Mouse (Mus musculus) frontal cortex, adult 2 months (tissue): ENCODE data around the gene Ftcd. TPM values are rescaled to one million over a fixed set of nuclear protein-coding genes. Genes with fewer than 3 reads are reported as not detected.

Experiments
- DNase-seq, 2 experiments: peaks; one replicate each; pipeline ENCODE4 v3.0.0; 2022; ENCODE audit warnings: low spot score in 1 of 2; ENCODE audit errors: extremely low spot score in 1 of 2
- polyA plus RNA-seq: library from polyadenylated mRNA; depleted of rRNA; stranded (reverse); fragments of >200 nt; gene quantifications from 2 replicates; pipeline ENCODE4 v1.2.3, GENCODE M21; 2012; rRNA removed

The Ftcd gene
- 0.02 TPM in 1 of 2 replicates, not detected in the other for polyA plus RNA-seq

DNA sequence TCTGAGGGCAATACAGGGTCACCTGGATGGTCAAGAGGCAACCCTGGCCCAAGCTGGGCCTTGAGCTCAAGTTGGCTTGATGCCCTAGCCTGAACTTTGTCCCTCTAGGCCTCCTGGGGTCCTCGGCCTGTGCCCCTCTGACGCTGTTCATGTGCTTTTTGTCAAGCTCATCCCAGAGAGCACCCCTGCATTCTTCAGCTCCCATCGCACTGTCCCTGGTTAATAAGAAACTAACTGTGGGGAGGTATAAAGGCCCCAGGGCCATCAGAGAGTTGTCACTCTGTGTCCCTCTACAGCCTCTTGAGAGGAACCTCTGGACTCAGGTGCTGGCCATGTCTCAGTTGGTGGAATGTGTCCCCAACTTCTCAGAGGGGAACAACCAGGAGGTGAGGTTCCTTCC lies at the start of gene Ftcd:
Ftcd (plus strand) TSS at position 275 of the 400 bp plus-strand sequence.
- DNase-seq: no peak

DNA sequence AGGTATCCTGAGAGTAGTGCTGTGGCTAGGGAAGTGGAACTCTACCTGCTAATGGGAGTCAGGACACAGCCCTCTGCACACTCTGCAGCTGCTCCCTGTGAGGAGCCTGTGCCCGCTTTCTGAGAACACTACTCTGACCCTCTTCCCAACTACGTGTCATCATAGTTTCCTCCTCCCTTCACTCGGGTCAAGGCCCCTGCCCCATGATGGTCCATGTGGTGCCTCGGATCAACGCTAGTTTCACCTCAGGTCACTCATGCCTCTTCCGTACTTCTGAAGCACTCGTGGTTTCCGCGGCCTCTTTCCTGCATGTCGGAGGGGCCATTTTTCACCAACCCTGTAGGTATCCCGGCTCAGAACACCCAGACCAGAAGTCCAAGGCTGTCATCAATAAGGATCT lies 44.5 kb upstream of the Ftcd start:
- no peak for DNase-seq

DNA sequence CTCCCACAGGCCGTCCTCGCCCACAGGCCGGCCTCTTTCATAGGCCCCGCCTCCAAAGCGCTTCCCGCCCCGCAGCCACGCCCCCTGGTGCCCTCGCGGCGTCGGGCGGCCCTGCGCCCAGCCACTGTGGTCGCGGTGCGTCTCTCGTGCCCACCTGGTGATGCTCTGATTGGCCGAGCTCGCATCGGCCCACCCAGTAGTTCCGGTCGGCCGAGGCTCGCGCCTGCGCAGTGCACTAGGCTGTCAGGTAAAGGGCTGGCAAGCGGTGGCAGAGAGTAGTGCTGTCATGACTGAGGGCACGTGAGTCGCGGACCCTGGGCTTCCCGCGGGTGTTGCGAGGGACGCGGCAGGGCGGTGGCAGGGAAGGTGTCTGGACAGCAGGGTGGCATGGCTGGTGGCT lies 44.1 kb upstream of the Ftcd start, which contains the start of gene Lss:
Lss (plus strand) TSS at position 214 of the 400 bp plus-strand sequence.
- peak; percentile 93 to 98 for DNase-seq

DNA sequence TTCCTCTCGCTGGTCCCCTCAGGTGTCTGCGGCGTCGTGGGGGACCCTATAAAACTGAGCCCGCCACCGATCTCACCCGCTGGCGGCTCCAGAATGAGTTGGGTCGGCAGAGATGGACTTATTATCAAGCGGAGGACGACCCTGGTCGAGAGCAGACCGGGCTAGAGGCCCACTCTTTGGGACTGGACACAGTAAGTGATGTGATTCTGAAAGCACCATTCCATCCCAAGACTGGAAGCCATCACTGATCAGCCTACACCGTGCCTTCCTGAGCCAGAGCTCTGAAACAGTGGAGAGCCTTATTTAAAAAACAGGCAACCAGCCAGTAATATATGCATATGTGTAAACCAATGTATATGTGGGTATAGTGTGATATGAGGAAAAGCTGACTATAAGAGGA lies 43.6 kb upstream of the Ftcd start:
- DNase-seq: no peak

DNA sequence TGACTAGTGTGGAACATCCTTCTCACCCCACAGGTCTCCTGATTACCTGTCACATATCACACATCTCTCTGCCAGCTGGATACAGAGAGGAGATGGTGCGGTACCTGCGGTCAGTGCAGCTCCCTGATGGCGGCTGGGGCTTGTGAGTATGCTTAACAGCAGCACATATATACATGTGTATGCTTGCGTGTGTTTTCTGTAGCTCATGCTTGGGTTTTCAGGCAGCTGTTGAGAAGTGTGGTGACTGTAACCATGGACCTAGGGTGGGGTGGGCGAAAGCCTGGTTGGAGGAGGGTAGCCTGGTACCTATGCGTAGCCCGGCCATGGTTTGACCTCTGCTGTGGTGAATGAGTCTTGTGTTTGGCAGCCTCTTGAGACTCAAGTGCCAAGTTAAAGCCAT lies 39.9 kb upstream of the Ftcd start:
- no peak for DNase-seq

DNA sequence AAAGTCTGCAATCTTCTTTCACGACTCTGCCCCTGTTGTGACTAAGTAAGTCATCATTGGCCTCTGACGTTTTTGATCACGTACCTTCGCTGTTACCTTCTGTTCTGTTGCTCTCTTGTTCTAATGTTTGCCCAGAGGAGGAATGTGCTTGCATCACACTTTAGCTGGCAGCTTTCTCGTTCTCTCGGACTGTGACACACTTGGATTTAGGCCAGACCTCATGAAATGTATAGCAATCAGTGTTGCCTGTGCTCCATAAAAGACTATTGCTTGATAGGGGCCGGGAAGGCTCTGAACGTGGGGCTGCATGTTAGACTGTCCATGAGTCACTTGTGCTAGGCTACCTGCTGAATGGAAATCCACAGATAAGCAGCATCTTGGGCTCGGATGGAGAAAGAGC lies 37.8 kb upstream of the Ftcd start:
- DNase-seq: no peak

DNA sequence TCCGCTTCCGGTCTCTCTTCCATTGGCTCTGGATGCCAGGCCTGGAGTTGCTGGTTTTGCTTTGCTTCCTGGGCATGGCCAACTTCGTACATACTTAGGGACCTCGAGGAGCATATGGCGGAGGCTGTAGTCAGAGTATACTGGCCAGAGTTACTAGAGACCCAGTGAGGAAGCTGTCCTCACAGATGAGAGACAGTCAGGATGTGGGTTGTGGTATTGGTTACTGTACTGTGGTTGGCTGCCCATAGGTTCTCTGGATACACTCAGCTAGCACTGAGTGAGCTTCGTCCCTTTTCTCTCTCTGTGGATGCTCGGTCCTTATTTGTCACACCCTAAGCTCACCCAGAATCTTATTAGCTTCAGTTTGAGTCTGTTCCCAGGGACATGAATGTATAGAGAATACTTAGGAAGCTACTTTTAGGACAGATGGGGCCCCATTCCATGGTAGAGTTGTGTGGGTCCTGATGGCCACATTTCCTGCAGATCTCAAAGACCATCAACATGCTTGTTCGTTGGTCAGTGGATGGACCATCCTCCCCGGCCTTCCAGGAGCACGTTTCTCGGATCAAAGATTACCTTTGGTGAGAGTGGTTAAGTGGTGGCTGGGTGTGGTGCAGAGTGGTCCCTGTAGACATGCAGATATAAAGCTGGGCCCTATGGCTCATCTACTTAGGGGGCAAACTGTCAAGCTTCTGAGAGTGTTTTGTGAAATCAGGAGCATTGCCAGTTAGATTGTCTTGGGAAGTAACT lies 33.9 kb upstream of the Ftcd start:
- no peak for DNase-seq

DNA sequence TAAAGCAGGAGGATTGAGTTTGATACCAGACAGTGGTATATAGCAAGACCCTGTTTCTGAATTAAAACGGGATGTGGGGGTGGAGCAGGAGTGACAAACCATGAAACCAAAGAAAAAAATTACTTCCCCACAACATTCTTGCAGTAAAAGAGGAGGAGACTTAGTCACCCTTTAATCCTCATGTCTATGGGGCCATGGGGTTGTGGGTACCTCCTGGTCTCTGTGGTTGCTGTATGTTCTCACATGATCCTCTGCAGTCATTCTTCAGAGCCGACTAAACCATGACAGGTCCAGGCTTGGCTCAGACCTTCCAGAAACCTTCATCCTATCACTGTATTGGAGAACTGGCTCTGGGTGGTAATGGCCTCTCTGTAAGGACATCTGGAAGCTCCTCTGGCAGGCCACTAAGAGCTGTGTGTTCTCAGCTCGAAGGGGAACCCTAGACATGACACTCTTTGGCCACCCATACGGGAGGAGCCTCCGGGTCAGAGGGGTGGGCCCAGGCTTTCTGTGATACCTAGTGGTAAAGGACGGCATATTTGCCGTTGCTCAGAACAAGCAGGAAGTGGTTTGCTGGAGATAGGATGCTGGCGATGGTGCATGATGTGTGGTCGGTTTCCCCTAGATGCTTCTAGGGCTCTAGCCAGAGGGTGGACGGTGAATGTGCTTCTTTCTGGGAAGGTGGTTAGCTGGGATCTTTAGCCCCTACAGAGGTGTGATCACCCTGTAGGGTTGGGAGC lies 32.6 kb upstream of the Ftcd start:
- DNase-seq: no peak

DNA sequence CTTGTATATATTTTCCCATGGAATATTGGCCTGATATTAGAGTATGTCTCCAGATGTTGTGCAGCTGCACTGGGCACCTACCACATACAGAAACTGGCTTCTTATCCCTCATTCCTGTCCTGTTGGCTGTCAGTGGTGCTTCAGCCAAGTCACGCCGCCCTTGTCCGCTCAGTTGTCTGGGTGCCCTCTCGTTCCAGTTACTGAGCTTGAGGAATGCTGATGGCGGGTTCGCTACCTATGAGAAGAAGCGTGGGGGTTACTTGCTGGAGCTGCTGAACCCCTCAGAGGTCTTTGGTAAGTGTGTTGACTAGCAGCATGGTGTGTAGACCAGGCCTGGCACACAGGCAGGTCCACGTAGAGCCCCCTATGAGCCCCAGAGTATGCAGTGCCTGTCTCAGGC lies 28.9 kb upstream of the Ftcd start:
- DNase-seq: no peak

DNA sequence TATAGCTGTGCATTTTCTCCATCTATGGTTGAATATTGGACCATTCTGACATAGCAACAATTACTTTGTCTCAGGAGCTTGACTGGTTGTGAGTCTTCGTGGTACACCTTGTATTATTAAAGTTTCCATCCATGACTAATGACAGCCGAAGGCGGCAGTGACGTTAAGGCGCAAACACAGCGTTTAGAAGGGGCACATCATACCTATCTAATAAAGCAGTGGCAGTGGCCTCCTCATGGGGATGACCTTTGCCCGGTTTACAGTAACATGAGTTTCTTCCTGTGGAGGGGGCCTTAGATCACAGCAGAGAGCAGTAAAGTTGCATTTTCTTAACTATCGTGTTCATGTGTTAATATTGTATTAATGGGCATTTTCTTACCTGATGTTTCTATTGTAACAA lies 27.2 kb upstream of the Ftcd start:
- DNase-seq: no peak

DNA sequence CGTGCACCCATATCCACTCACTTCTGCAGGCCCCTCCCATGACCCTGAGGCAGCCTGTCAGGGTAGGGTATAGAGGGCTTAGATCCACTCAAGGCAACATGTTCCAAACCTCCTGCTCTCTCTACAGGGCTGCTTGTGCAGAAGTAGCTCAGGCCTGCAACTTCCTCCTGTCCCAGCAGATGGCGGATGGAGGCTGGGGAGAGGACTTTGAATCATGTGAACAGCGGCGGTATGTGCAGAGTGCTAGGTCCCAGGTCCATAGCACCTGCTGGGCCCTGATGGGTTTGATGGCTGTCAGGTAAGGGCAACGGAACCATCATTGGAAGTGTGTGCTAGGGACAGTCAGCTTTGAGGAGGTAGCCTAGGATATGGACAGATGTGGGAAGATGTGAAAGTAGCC lies 25.0 kb upstream of the Ftcd start:
- DNase-seq: peak in 1 of 2 experiments; percentile 20

DNA sequence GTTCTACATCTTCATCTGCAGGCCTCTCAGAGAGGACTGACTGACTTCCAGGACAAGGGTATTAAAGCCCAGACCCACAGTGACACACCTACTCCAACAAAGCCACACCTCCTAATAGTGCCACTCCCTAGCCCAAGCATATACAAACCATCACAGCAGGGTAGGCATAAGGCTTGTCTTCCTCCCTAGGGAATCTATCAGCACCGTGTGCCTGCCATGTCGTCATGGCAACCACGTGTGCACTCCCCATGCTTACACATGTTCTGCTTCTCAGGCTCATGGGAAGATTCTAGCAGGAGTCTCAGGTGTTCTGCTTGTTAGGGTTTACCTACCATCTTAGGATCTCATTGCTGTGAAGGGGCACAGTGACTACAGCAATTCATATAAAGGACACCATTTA lies 23.9 kb upstream of the Ftcd start:
- no peak for DNase-seq

DNA sequence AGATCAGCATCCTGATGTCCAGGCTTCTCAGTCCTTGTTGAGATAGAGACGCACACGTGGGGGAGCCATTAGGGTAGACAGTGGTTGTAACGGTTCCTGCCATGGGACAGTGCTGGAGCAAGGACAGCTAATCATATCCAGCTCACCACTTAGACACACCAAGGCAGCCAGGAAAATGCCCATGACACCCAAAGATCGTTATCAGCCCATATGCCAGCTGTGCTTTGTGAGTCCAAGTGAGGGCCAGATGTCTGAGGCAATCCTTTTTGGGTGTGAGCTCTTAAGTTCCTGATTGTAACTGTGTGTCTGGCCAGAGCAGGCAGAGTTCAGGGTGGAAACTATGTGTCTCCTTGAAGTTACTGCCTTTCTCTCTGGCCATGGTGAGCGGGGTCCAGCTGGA lies 21.4 kb upstream of the Ftcd start:
- no peak for DNase-seq

DNA sequence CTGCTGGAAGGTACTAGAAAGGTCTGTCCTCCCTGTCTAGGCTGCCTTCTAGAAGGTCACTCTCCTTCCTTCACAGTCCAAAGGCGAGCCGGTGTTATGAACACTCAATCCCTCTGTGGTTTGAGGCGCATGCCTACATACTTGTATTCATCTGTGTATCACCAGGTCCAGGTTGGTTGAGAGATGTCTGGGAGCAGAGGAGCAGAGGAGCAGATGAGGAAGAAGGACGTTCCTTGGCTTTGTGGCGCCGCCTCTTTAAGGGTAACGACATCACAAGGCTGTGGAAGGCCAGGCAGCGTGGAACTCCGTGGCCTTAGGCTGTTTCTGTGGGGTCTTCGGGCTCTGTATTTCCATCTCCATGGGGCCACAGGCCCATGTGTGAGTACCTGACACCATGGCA lies 13.5 kb upstream of the Ftcd start, which contains the start of gene Spatc1l:
Spatc1l (plus strand) TSS at position 301 of the 400 bp plus-strand sequence.
- DNase-seq: no peak

DNA sequence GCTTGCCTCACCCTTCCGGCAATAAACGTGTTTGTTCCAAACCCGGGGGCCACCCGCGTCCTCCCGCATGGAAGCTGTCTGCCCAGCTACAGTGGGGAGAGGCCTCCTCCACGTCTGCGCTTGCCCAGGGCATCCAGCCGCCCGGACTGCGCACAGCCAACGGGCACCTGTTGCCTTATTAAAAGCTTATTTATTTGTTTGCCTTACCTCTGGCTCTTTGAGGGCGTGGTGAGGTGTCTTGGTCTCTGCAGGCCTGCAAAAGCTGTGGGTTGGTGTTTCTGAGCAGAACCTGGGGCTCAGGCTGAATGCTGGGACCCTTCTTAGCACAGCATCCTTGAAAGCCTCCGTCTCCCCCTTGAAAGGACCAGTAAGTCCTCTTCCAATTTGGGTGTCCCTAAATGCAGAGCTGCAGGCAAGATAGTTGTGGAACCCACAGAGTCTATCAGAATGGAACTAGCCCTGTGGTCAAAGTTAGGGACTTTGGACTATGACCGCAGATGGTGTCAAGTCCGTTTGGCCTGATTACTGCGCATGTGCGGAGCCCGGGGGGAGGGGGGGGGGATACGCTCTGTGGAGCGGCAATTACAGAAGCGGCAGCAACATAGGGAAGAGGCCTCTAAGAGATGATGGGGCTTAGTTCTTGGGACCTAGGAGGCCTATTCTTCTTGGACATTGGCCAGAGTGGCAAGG lies 5.3 kb upstream of the Ftcd start:
- DNase-seq: no peak

DNA sequence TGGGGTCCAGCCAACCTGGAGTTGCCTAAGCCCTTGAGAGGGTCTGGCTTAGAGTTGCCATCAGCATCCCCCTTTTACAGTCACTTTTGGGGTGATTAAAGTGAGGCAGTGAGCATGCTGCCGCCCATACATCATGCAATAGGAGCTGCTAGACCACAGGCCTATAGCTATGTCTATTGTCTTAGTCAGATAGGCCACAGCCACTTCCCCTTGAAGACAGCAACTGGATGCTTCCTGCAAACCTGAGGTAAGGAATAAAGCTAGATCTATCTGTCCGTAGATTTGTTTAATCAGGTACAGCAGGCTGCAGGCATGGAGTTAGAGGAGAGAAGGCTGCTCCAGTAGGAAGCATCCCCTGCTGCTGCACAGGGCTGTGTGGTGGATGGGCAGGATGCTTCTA lies 4.4 kb upstream of the Ftcd start:
- DNase-seq: no peak

DNA sequence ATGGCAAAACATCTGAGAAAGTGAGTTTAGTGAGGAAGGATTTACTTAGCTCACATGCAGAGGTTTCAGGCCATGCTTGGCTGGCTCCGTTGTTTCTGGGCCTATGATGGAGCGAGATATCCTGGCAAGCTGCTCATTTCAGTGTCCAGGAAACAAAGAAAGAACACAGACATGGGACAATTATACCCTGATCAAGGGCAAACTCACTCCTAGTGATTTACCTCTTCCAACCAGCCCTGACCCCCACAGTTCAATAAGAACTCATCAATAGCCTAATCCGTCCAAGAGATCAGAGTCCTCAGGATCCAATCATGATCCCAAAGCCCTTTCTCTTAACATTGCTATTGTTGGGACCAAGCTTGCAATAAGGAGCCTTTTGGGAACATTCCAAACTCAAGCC lies 3.3 kb upstream of the Ftcd start:
- DNase-seq: no peak

DNA sequence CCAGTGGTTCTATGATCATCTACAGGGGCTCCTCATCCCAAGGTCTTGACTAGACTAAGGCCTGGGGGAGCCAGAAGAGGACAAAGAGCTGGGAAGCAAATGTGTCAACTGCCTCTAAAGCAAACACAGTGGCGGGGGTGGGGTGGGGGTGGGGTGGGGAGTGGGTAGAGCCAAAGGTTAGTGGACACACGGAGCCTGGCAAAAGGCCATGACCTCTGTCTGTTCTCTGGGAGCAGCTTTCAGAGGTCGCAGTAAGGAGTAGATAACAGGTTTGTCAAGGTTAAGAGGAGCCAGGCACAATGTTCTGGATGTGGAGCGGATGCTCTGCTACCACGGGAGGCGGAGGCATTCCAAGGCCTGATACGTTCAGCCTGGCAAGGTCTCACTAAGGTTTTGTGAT lies 1.5 kb downstream of the Ftcd start:
- DNase-seq: no peak

DNA sequence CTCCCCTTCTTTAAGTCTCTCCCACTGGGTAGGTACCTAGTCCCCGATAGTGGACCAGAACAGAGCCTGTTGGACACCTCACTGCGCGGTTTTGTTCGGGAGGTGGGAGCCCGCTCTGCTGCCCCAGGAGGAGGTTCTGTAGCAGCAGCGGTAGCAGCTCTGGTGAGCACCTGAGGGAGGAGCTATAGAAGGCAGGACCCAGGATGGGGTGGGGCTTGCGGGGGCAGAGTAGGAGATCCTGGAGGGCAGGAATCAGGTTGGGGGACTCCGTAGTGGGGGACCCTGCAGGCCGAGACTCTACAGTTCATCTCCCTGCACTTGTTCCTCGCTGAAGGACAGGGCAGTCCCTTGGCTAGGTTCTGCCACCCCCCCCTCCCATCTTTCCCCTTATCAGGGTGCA lies 8.7 kb downstream of the Ftcd start:
- no peak for DNase-seq

DNA sequence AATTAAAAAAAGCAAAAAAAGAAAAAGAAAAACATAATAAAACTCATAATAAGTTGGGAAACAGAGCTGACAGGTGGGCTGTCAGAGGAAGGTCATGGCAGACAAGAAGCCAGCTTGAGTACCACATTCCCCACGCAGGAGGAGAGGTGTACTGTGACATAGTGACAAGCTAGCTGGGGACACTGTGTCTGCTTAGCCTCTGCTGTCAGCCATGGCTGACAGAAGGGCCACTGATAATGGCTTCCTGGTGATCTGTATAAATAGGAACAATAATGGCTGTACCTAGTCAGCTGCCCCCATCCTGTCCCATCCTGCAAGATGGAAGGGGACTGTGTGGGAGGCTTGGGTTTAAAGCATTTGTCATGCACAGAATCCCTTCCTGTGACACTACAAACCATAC lies 10.7 kb downstream of the Ftcd start:
- DNase-seq: no peak

DNA sequence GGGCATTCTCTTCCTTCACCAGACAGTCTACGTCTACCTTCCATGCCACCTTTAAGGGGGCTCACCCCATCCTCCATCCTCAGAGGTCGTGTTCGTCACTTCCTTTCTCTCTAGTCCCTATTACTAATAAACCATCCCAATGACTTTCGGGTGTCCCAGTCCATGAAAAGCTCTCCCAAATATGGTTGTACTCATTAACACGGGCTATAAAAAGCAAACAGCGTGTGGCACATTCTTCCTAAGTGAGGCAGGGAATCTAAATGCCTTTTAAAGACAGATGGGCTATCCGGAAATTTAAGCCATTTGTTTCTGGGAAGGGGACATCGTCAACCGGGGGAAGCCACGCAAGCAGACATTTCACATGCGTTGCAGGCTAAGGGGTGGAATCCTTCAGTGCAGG lies 14.7 kb downstream of the Ftcd start:
- DNase-seq: no peak

DNA sequence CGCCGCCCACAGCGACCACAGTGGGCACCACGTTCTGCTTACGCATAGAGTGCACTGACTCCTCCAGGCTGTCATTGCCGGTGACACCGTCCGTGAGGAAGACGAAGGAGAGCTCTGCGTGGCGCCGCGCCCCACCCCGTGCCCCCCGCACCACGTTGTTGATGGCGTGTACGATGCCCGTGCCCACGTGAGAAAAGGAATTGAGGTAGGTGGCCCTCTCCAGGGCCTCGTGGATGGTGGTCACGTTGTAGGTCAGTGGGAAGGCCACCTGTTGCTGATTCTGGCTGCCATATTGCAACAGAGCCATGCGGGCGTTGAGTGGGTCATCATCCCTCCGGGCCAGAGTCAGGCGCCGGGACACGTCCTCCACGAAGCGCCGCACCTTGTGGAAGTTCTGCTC lies 20.9 kb downstream of the Ftcd start:
- no peak for DNase-seq
